Mouse (Mus musculus): Measurements from ENCODE around the gene Ctbs. TPM values are rescaled to one million over a fixed set of nuclear protein-coding genes. Genes with fewer than 3 reads are reported as not detected.
"Not testable (repeated sequence)": the region's sequence is repeated elsewhere in the genome, so short reads cannot be mapped to it uniquely, and the experiment has no call there.

The Ctbs gene
- polyA plus RNA-seq, 1 experiment = 4.4 TPM

GRCm38 (mm10) chr3:146425902-146426301 lies 23.7 kb upstream of the Ctbs start:
- H3K27ac ChIP-seq (ENCODE audit: insufficient read depth, low read length) = no peak overlapping the region
- H3K4me1 ChIP-seq (ENCODE audit: control insufficient read depth, insufficient read depth, low read length) = no peaks in the 10 kb centered on the region
- no peak overlapping the region for H3K4me3 ChIP-seq (ENCODE audit: insufficient read depth, low read length)
- no peak for TF ChIP-seq CTCF (IDR thresholded peaks at IDR 0.05; ENCODE audit: extremely low read depth, insufficient read depth, low read length)
- TF ChIP-seq POLR2A (IDR thresholded peaks at IDR 0.05; ENCODE audit: extremely low read depth, insufficient read depth, low read length) = no peak

- TF ChIP-seq POLR2A (IDR thresholded peaks at IDR 0.05; ENCODE audit: extremely low read depth, insufficient read depth, low read length) = no peak
- TF ChIP-seq CTCF (IDR thresholded peaks at IDR 0.05; ENCODE audit: extremely low read depth, insufficient read depth, low read length) = no peak
- no peak overlapping the region for H3K27ac ChIP-seq (ENCODE audit: insufficient read depth, low read length)
- H3K4me3 ChIP-seq (ENCODE audit: insufficient read depth, low read length) = no peak overlapping the region
These were observed 23.1 kb upstream of the Ctbs start for GRCm38 (mm10) chr3:146426489-146426888.

GRCm38 (mm10) chr3:146433063-146433462 lies 16.5 kb upstream of the Ctbs start:
- not testable (repeated sequence) for H3K27ac ChIP-seq (ENCODE audit: insufficient read depth, low read length); H3K4me1 ChIP-seq (ENCODE audit: control insufficient read depth, insufficient read depth, low read length); H3K4me3 ChIP-seq (ENCODE audit: insufficient read depth, low read length)

More at GRCm38 (mm10) chr3:146426489-146426888, 23.1 kb upstream of the Ctbs start:
- no peaks in the 10 kb centered on the region for H3K4me1 ChIP-seq (ENCODE audit: control insufficient read depth, insufficient read depth, low read length)

- Histone ChIP-seq H3K4me1 (ENCODE audit: control insufficient read depth, insufficient read depth, low read length) (no peaks in the 10 kb centered on the region), H3K4me3 (ENCODE audit: insufficient read depth, low read length) (no peak overlapping the region), H3K27ac (ENCODE audit: insufficient read depth, low read length) (no peak overlapping the region)
- no peak for TF ChIP-seq POLR2A (IDR thresholded peaks at IDR 0.05; ENCODE audit: extremely low read depth, insufficient read depth, low read length)
- no peak for TF ChIP-seq CTCF (IDR thresholded peaks at IDR 0.05; ENCODE audit: extremely low read depth, insufficient read depth, low read length)
These were observed 15.8 kb upstream of the Ctbs start for GRCm38 (mm10) chr3:146433681-146434350.

- H3K4me1 ChIP-seq (ENCODE audit: control insufficient read depth, insufficient read depth, low read length) = no peaks in the 10 kb centered on the region
- H3K4me3 ChIP-seq (ENCODE audit: insufficient read depth, low read length) = no peak overlapping the region
- H3K27ac ChIP-seq (ENCODE audit: insufficient read depth, low read length) = no peak overlapping the region
- TF ChIP-seq POLR2A (IDR thresholded peaks at IDR 0.05; ENCODE audit: extremely low read depth, insufficient read depth, low read length) (no peak), CTCF (IDR thresholded peaks at IDR 0.05; ENCODE audit: extremely low read depth, insufficient read depth, low read length) (no peak)
These were observed 14.9 kb upstream of the Ctbs start for GRCm38 (mm10) chr3:146434686-146435085.

- H3K4me3 ChIP-seq (ENCODE audit: insufficient read depth, low read length) = no peak overlapping the region
- no peaks in the 10 kb centered on the region; the same call in 1 of the 2 replicates for H3K4me1 ChIP-seq (ENCODE audit: control insufficient read depth, insufficient read depth, low read length)
- H3K27ac ChIP-seq (ENCODE audit: insufficient read depth, low read length) = no peak overlapping the region
- TF ChIP-seq CTCF (IDR thresholded peaks at IDR 0.05; ENCODE audit: extremely low read depth, insufficient read depth, low read length) (no peak), POLR2A (IDR thresholded peaks at IDR 0.05; ENCODE audit: extremely low read depth, insufficient read depth, low read length) (no peak)
These were observed 14.1 kb upstream of the Ctbs start for GRCm38 (mm10) chr3:146435533-146435932.

- Histone ChIP-seq H3K4me3 (ENCODE audit: insufficient read depth, low read length) (no peak overlapping the region), H3K27ac (ENCODE audit: insufficient read depth, low read length) (no peak overlapping the region), H3K4me1 (ENCODE audit: control insufficient read depth, insufficient read depth, low read length) (peaks cover 2% of the 10 kb centered on the region; the same call in 1 of the 2 replicates)
- TF ChIP-seq POLR2A (IDR thresholded peaks at IDR 0.05; ENCODE audit: extremely low read depth, insufficient read depth, low read length) = no peak
These were observed 13.5 kb upstream of the Ctbs start for GRCm38 (mm10) chr3:146436114-146436513.

GRCm38 (mm10) chr3:146440011-146440410 lies 9.6 kb upstream of the Ctbs start:
- peak overlapping the region; percentile 17; the same call in 1 of the 2 replicates for H3K27ac ChIP-seq (ENCODE audit: insufficient read depth, low read length)
- TF ChIP-seq CTCF (IDR thresholded peaks at IDR 0.05; ENCODE audit: extremely low read depth, insufficient read depth, low read length) = no peak
- TF ChIP-seq POLR2A (IDR thresholded peaks at IDR 0.05; ENCODE audit: extremely low read depth, insufficient read depth, low read length) = no peak
- no peak overlapping the region for H3K4me3 ChIP-seq (ENCODE audit: insufficient read depth, low read length)
- peaks cover 2% of the 10 kb centered on the region; the same call in 1 of the 2 replicates for H3K4me1 ChIP-seq (ENCODE audit: control insufficient read depth, insufficient read depth, low read length)

GRCm38 (mm10) chr3:146440422-146440821 lies 9.2 kb upstream of the Ctbs start:
- H3K27ac ChIP-seq (ENCODE audit: insufficient read depth, low read length) = no peak overlapping the region; the same call in 1 of the 2 replicates
- H3K4me3 ChIP-seq (ENCODE audit: insufficient read depth, low read length) = no peak overlapping the region
- TF ChIP-seq CTCF (IDR thresholded peaks at IDR 0.05; ENCODE audit: extremely low read depth, insufficient read depth, low read length) (no peak), POLR2A (IDR thresholded peaks at IDR 0.05; ENCODE audit: extremely low read depth, insufficient read depth, low read length) (no peak)
- peaks cover 2% of the 10 kb centered on the region; the same call in 1 of the 2 replicates for H3K4me1 ChIP-seq (ENCODE audit: control insufficient read depth, insufficient read depth, low read length)

- Histone ChIP-seq H3K4me1 (ENCODE audit: control insufficient read depth, insufficient read depth, low read length) (peaks cover 2% of the 10 kb centered on the region; the same call in 1 of the 2 replicates), H3K4me3 (ENCODE audit: insufficient read depth, low read length) (no peak overlapping the region), H3K27ac (ENCODE audit: insufficient read depth, low read length) (no peak overlapping the region)
- TF ChIP-seq CTCF (IDR thresholded peaks at IDR 0.05; ENCODE audit: extremely low read depth, insufficient read depth, low read length) = no peak
- no peak for TF ChIP-seq POLR2A (IDR thresholded peaks at IDR 0.05; ENCODE audit: extremely low read depth, insufficient read depth, low read length)
These were observed 7.1 kb upstream of the Ctbs start for GRCm38 (mm10) chr3:146442484-146442883.

Data from cortical plate, adult 2 months (tissue).